Mouse (Mus musculus): ENCODE results near the gene Ccdc172. TPM values are rescaled to one million over a fixed set of nuclear protein-coding genes. Genes with fewer than 3 reads are reported as not detected.

Ccdc172 gene
- polyA plus RNA-seq, 1 experiment from 2014 or later = not detected

GRCm38 (mm10) chr19:58499420-58499966 lies 12.3 kb upstream of the Ccdc172 start:
- WGBS = 84% methylated on average over 3 of the region's 3 CpGs
- Histone ChIP-seq H3K4me2 (ENCODE audit: low read depth, severe bottlenecking) (no peak overlapping the region), H3K9me3 (ENCODE audit: control insufficient read depth, low read length) (no peaks in the 10 kb centered on the region), H3K9ac (ENCODE audit: low read length) (no peak overlapping the region), H3K27me3 (ENCODE audit: control insufficient read depth, insufficient read depth, low read length) (no peaks in the 10 kb centered on the region), H3K4me1 (ENCODE audit: control insufficient read depth, insufficient read depth, low read length) (no peaks in the 10 kb centered on the region), H3K36me3 (ENCODE audit: control insufficient read depth, insufficient read depth, low read length) (no peaks in the 10 kb centered on the region), H3K27ac (replicated peaks; ENCODE audit: low read depth, low read length) (no peak overlapping the region), H3K4me3 (ENCODE audit: low read depth, low read length) (no peak overlapping the region)
- no peak for ATAC-seq (ENCODE audit: insufficient number of reproducible peaks, low FRiP score, low TSS enrichment, low read depth)
- DNase-seq (ENCODE audit: low spot score) = no peak

GRCm38 (mm10) chr19:58500049-58500448 lies 11.7 kb upstream of the Ccdc172 start:
- ATAC-seq (ENCODE audit: insufficient number of reproducible peaks, low FRiP score, low TSS enrichment, low read depth) (no peak), DNase-seq (ENCODE audit: low spot score) (no peak)
- no peaks in the 10 kb centered on the region for H3K36me3 ChIP-seq (ENCODE audit: control insufficient read depth, insufficient read depth, low read length)
- no peaks in the 10 kb centered on the region for H3K4me1 ChIP-seq (ENCODE audit: control insufficient read depth, insufficient read depth, low read length)
- no peak overlapping the region for H3K9ac ChIP-seq (ENCODE audit: low read length)
- H3K9me3 ChIP-seq (ENCODE audit: control insufficient read depth, low read length) = no peaks in the 10 kb centered on the region
- H3K27ac ChIP-seq (replicated peaks; ENCODE audit: low read depth, low read length) = no peak overlapping the region
- H3K27me3 ChIP-seq (ENCODE audit: control insufficient read depth, insufficient read depth, low read length) = no peaks in the 10 kb centered on the region
- WGBS = 97% methylated on average over 2 of the region's 2 CpGs
- no peak overlapping the region for H3K4me3 ChIP-seq (ENCODE audit: low read depth, low read length)
- no peak overlapping the region for H3K4me2 ChIP-seq (ENCODE audit: low read depth, severe bottlenecking)

- Histone ChIP-seq H3K36me3 (ENCODE audit: control insufficient read depth, insufficient read depth, low read length) (no peaks in the 10 kb centered on the region), H3K9me3 (ENCODE audit: control insufficient read depth, low read length) (no peaks in the 10 kb centered on the region), H3K27me3 (ENCODE audit: control insufficient read depth, insufficient read depth, low read length) (no peaks in the 10 kb centered on the region), H3K4me2 (ENCODE audit: low read depth, severe bottlenecking) (no peak overlapping the region), H3K27ac (replicated peaks; ENCODE audit: low read depth, low read length) (no peak overlapping the region), H3K4me3 (ENCODE audit: low read depth, low read length) (no peak overlapping the region), H3K9ac (ENCODE audit: low read length) (no peak overlapping the region), H3K4me1 (ENCODE audit: control insufficient read depth, insufficient read depth, low read length) (peaks cover 6% of the 10 kb centered on the region; the same call in 1 of the 2 replicates)
- no peak for ATAC-seq (ENCODE audit: insufficient number of reproducible peaks, low FRiP score, low TSS enrichment, low read depth)
- WGBS = 100% methylated on average over 1 of the region's 1 CpGs
- no peak for DNase-seq (ENCODE audit: low spot score)
Observed at GRCm38 (mm10) chr19:58521696-58522095, 9.9 kb downstream of the Ccdc172 start.

DNA sequence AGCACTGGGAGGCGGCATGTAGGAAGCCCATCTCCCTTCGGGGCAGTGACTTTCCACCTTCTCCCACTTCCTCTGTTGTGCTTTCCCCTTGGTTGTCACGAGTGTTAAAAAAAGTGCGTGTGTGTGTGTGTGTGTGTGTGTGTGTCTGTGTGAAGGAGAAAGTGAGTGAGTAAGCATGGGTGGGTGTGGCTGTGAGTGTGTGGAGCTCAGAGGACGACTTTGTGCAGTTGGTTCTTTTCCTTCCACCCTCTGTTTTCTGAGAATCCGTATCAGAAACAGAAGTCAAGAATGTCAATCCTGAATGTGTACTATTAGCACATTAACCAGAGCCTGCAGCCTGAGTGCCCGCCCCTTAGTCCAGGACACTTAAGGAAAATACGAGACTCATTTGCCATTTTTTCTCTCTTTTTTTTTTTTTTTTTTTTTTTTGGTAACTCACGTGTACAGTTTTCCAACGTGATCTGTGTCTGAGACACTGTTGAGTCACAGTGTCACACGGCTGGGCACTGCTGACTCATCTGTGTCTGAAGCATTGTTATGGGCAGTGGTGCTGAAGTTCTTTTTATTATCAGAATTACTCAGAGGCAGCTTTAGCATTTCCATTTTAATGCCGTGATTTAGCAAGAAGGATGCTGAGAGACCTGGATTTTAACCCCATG lies 12.1 kb downstream of the Ccdc172 start:
- Histone ChIP-seq H3K27ac (replicated peaks; ENCODE audit: low read depth, low read length) (no peak overlapping the region), H3K9me3 (ENCODE audit: control insufficient read depth, low read length) (no peaks in the 10 kb centered on the region), H3K4me2 (ENCODE audit: low read depth, severe bottlenecking) (no peak overlapping the region), H3K36me3 (ENCODE audit: control insufficient read depth, insufficient read depth, low read length) (no peaks in the 10 kb centered on the region), H3K9ac (ENCODE audit: low read length) (no peak overlapping the region), H3K27me3 (ENCODE audit: control insufficient read depth, insufficient read depth, low read length) (no peaks in the 10 kb centered on the region), H3K4me1 (ENCODE audit: control insufficient read depth, insufficient read depth, low read length) (peaks cover 6% of the 10 kb centered on the region; the same call in 1 of the 2 replicates), H3K4me3 (ENCODE audit: low read depth, low read length) (no peak overlapping the region)
- WGBS = 54% methylated on average over 12 of the region's 12 CpGs
- DNase-seq (ENCODE audit: low spot score) (no peak), ATAC-seq (ENCODE audit: insufficient number of reproducible peaks, low FRiP score, low TSS enrichment, low read depth) (no peak)

GRCm38 (mm10) chr19:58525457-58526239 lies 13.9 kb downstream of the Ccdc172 start:
- Histone ChIP-seq H3K27ac (replicated peaks; ENCODE audit: low read depth, low read length) (no peak overlapping the region), H3K4me1 (ENCODE audit: control insufficient read depth, insufficient read depth, low read length) (peaks cover 6% of the 10 kb centered on the region; the same call in 1 of the 2 replicates), H3K9ac (ENCODE audit: low read length) (no peak overlapping the region), H3K4me2 (ENCODE audit: low read depth, severe bottlenecking) (no peak overlapping the region), H3K4me3 (ENCODE audit: low read depth, low read length) (no peak overlapping the region), H3K9me3 (ENCODE audit: control insufficient read depth, low read length) (no peaks in the 10 kb centered on the region), H3K27me3 (ENCODE audit: control insufficient read depth, insufficient read depth, low read length) (no peaks in the 10 kb centered on the region), H3K36me3 (ENCODE audit: control insufficient read depth, insufficient read depth, low read length) (no peaks in the 10 kb centered on the region)
- ATAC-seq (ENCODE audit: insufficient number of reproducible peaks, low FRiP score, low TSS enrichment, low read depth) (no peak), DNase-seq (ENCODE audit: low spot score) (no peak)
- 57% methylated on average over 12 of the region's 12 CpGs for WGBS

DNA sequence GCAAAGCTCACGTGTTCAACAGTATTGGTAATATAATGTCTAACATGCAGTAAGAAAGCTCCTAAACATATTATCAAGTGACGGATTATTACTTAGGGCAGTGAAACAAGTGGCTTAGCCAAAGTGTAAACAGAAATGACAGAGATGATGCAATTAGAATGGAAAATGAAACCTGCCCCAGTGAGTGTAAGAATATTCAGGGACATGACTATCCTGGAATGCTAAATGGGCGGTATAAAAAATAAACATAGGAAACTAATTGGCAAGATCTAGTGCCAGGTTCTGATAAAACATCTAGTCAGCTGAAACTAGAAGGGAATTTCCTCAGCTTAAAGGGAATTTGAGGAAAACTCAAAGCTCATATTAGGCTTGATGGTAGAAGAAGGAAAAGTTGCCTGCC lies 21.3 kb downstream of the Ccdc172 start:
- Histone ChIP-seq H3K27ac (replicated peaks; ENCODE audit: low read depth, low read length) (no peak overlapping the region), H3K4me3 (ENCODE audit: low read depth, low read length) (no peak overlapping the region), H3K36me3 (ENCODE audit: control insufficient read depth, insufficient read depth, low read length) (no peaks in the 10 kb centered on the region), H3K27me3 (ENCODE audit: control insufficient read depth, insufficient read depth, low read length) (no peaks in the 10 kb centered on the region), H3K4me1 (ENCODE audit: control insufficient read depth, insufficient read depth, low read length) (peaks cover 3% of the 10 kb centered on the region; the same call in 1 of the 2 replicates), H3K4me2 (ENCODE audit: low read depth, severe bottlenecking) (no peak overlapping the region), H3K9me3 (ENCODE audit: control insufficient read depth, low read length) (no peaks in the 10 kb centered on the region), H3K9ac (ENCODE audit: low read length) (no peak overlapping the region)
- ATAC-seq (ENCODE audit: insufficient number of reproducible peaks, low FRiP score, low TSS enrichment, low read depth) = no peak
- no peak for DNase-seq (ENCODE audit: low spot score)
- 89% methylated on average over 3 of the region's 3 CpGs for WGBS

GRCm38 (mm10) chr19:58536691-58537090 lies 24.9 kb downstream of the Ccdc172 start:
- Histone ChIP-seq H3K4me1 (ENCODE audit: control insufficient read depth, insufficient read depth, low read length) (peaks cover 3% of the 10 kb centered on the region; the same call in 1 of the 2 replicates), H3K27me3 (ENCODE audit: control insufficient read depth, insufficient read depth, low read length) (no peaks in the 10 kb centered on the region), H3K9ac (ENCODE audit: low read length) (no peak overlapping the region), H3K9me3 (ENCODE audit: control insufficient read depth, low read length) (no peaks in the 10 kb centered on the region), H3K36me3 (ENCODE audit: control insufficient read depth, insufficient read depth, low read length) (no peaks in the 10 kb centered on the region), H3K27ac (replicated peaks; ENCODE audit: low read depth, low read length) (no peak overlapping the region), H3K4me2 (ENCODE audit: low read depth, severe bottlenecking) (no peak overlapping the region), H3K4me3 (ENCODE audit: low read depth, low read length) (no peak overlapping the region)
- DNase-seq (ENCODE audit: low spot score) (no peak), ATAC-seq (ENCODE audit: insufficient number of reproducible peaks, low FRiP score, low TSS enrichment, low read depth) (no peak)
- WGBS = 78% methylated on average over 10 of the region's 10 CpGs

DNA sequence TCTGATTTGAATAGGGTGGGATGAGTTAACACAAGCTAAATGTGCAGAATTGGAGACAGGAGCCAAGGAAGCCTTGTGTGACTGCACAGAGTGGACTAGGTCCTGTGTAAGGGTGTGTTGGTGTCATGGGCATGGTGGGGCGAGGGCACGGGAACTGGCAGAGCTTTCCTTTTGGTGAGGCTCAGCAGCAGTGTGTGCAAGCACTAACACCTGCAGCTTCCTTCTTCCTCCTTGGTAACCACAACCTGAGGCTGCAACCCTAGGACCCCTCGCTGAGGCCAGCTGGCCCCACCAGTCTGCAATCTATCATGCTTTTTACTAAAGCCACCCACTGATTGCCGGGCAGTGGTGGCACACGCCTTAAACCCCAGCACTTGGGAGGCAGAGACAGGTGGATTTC lies 28.6 kb downstream of the Ccdc172 start:
- Histone ChIP-seq H3K4me3 (ENCODE audit: low read depth, low read length) (no peak overlapping the region), H3K4me1 (ENCODE audit: control insufficient read depth, insufficient read depth, low read length) (peaks cover 3% of the 10 kb centered on the region; the same call in 1 of the 2 replicates), H3K36me3 (ENCODE audit: control insufficient read depth, insufficient read depth, low read length) (no peaks in the 10 kb centered on the region), H3K4me2 (ENCODE audit: low read depth, severe bottlenecking) (no peak overlapping the region), H3K9ac (ENCODE audit: low read length) (no peak overlapping the region), H3K27me3 (ENCODE audit: control insufficient read depth, insufficient read depth, low read length) (no peaks in the 10 kb centered on the region), H3K9me3 (ENCODE audit: control insufficient read depth, low read length) (no peaks in the 10 kb centered on the region), H3K27ac (replicated peaks; ENCODE audit: low read depth, low read length) (no peak overlapping the region)
- WGBS = 82% methylated on average over 5 of the region's 5 CpGs
- no peak for ATAC-seq (ENCODE audit: insufficient number of reproducible peaks, low FRiP score, low TSS enrichment, low read depth)
- no peak for DNase-seq (ENCODE audit: low spot score)

All from limb, embryonic 11.5 days (tissue).